Comparison of ENCODE assay signal across 8 mouse cellular contexts in genomic region chr1:35846224-35846936, GRCm38 (mm10).
A peak's percentile ranks its signal among the peaks of the same experiment; 100 is the strongest.
DNase-seq lines count a peak whose midpoint lies in the region; TF ChIP-seq lines count a peak whose summit lies in the region.

No protein-coding gene starts in this region.

- H3K9me3 ChIP-seq in ES-E14 (ENCODE audit: control insufficient read depth, insufficient read depth, low read depth, low read length): no peaks in the 10 kb centered on the region
- H3K9me3 ChIP-seq in limb, embryonic 10.5 days (replicated peaks): no peaks in the 10 kb centered on the region

- no peak for TF ChIP-seq POLR2A in kidney, adult 2 months (IDR thresholded peaks at IDR 0.05; ENCODE audit: low read depth, low read length)
- no peak for TF ChIP-seq POLR2A in bone marrow macrophage, adult 2 months (IDR thresholded peaks at IDR 0.05; ENCODE audit: borderline replicate concordance, low read depth, low read length)

- H3K27me3 ChIP-seq in kidney, adult 2 months (replicated peaks; ENCODE audit: control insufficient read depth, insufficient read depth, low read length): no peaks in the 10 kb centered on the region
- no peaks in the 10 kb centered on the region for H3K27me3 ChIP-seq in limb, embryonic 10.5 days (ENCODE audit: low read depth, poor library complexity, severe bottlenecking)

- DNase-seq in kidney, adult 2 months: peak; percentile 34
- no peak for DNase-seq in kidney, adult 11 months
- peak; percentile 63 for DNase-seq in ES-E14 (ENCODE audit: low read depth, low spot score)
- DNase-seq in limb, embryonic 10.5 days (ENCODE audit: low spot score): peak; percentile 29
- peak; percentile 55 for DNase-seq in thymus, postnatal 4 days
- DNase-seq in Muller cell, postnatal 12 days (ENCODE audit: inconsistent ontology term): no peak
- no peak for DNase-seq in urinary bladder, postnatal 10 days (ENCODE audit: low spot score)

- in situ Hi-C loops in ES-E14 (cut with MboI; ENCODE audit: low sequenced_read_pairs in 2 of 2, unreplicated experiment in 2 of 2): loop anchor here (5.0 to 25.0 kb wide), 2 partner anchors 216 to 291 kb away; no protein-coding TSS in a partner anchor

- TF ChIP-seq CTCF in kidney, adult 2 months (conservative IDR thresholded peaks at IDR 0.05; ENCODE audit: insufficient read depth, insufficient read length, low read depth, low read length): peak; percentile 77
- peak; percentile 53 for TF ChIP-seq CTCF in bone marrow macrophage, adult 2 months (IDR thresholded peaks at IDR 0.05; ENCODE audit: low read depth, low read length)

- no peaks in the 10 kb centered on the region for H3K36me3 ChIP-seq in kidney, adult 2 months (ENCODE audit: control insufficient read depth, insufficient read depth, low read length)
- H3K36me3 ChIP-seq in ES-E14 (ENCODE audit: control insufficient read depth, insufficient read depth, low read length, poor library complexity, severe bottlenecking): no peaks in the 10 kb centered on the region
- no peaks in the 10 kb centered on the region for H3K36me3 ChIP-seq in limb, embryonic 10.5 days

- H3K27ac ChIP-seq in kidney, adult 2 months (ENCODE audit: insufficient read depth, low read depth, low read length): no peak overlapping the region
- H3K27ac ChIP-seq in ES-E14 (ENCODE audit: insufficient read depth, low read depth, low read length, poor library complexity, severe bottlenecking): no peak overlapping the region
- no peak overlapping the region for H3K27ac ChIP-seq in bone marrow macrophage, adult 2 months (ENCODE audit: insufficient read depth, low read depth, low read length)
- no peak overlapping the region for H3K27ac ChIP-seq in limb, embryonic 10.5 days

- WGBS in kidney, adult 2 months: 56% methylated on average over 11 of the region's 11 CpGs
- 65% methylated on average over 11 of the region's 11 CpGs for WGBS in limb, embryonic 10.5 days

- H3K9ac ChIP-seq in ES-E14 (ENCODE audit: insufficient read depth, low read depth, low read length, poor library complexity, severe bottlenecking): no peak overlapping the region

- no peaks in the 10 kb centered on the region for H3K4me1 ChIP-seq in kidney, adult 2 months (ENCODE audit: control insufficient read depth, insufficient read depth, low read length)
- H3K4me1 ChIP-seq in ES-E14 (ENCODE audit: control insufficient read depth in 2 of 2, insufficient read depth in 2 of 2, low read length in 2 of 2, poor library complexity in 1 of 2): peaks cover 0 to 9% of the 10 kb centered on the region in 2 experiments; a peak in 1 of 4 replicates
- no peaks in the 10 kb centered on the region; the same call in 1 of the 2 replicates for H3K4me1 ChIP-seq in bone marrow macrophage, adult 2 months (ENCODE audit: control insufficient read depth, insufficient read depth, low read length)
- no peaks in the 10 kb centered on the region for H3K4me1 ChIP-seq in limb, embryonic 10.5 days

- H3K4me3 ChIP-seq in kidney, adult 2 months (ENCODE audit: insufficient read depth, low read depth, low read length): no peak overlapping the region
- H3K4me3 ChIP-seq in ES-E14 (ENCODE audit: insufficient read depth in 1 of 2, low read depth in 1 of 2, low read length in 2 of 2, poor library complexity in 1 of 2, severe bottlenecking in 1 of 2): no peak overlapping the region
- H3K4me3 ChIP-seq in bone marrow macrophage, adult 2 months (ENCODE audit: insufficient read depth, low read length): no peak overlapping the region
- no peak overlapping the region for H3K4me3 ChIP-seq in limb, embryonic 10.5 days

TF ChIP-seq in ES-E14, 5 proteins besides CTCF, POLR2A, EP300 and RAD21:
- TF ChIP-seq CHD2 (IDR thresholded peaks at IDR 0.05; ENCODE audit: low read depth, low read length) (no peak), ZC3H11A (IDR thresholded peaks at IDR 0.05; ENCODE audit: borderline replicate concordance, low read depth, low read length) (peak; percentile 23; the same call in 1 of the 2 replicates), ZNF384 (IDR thresholded peaks at IDR 0.05; ENCODE audit: low read depth, low read length) (no peak)

Comparison
In these comparisons a context has a peak if more than half of its experiments do, and no peak if none do; other contexts are left out.
1. DNase-seq: peak in kidney, adult 2 months (single experiment), ES-E14 (single experiment), limb, embryonic 10.5 days (single experiment) and thymus, postnatal 4 days (single experiment); none in kidney, adult 11 months (single experiment), Muller cell, postnatal 12 days (single experiment) and urinary bladder, postnatal 10 days (single experiment).